Mouse (Mus musculus): ENCODE measurements around the gene Tial1. TPM values are rescaled to one million over a fixed set of nuclear protein-coding genes. Genes with fewer than 3 reads are reported as not detected.
A peak's percentile ranks its signal among the peaks of the same experiment; 100 is the strongest.

Gene Tial1
- polyA plus RNA-seq, 1 experiment, result 20.6 TPM

GRCm38 (mm10) chr7:128417226-128417929 is 44.1 kb downstream of the Tial1 start:
- 1% methylated on average over 31 of the region's 32 CpGs for WGBS
- no peak for DNase-seq (ENCODE audit: low read depth in 1 of 2, low spot score in 2 of 2)
- TF ChIP-seq CTCF (IDR thresholded peaks at IDR 0.05; ENCODE audit: extremely low read depth, insufficient read depth, insufficient read length, insufficient replicate concordance) (no peak), POLR2A (IDR thresholded peaks at IDR 0.05; ENCODE audit: low read depth, low read length) (no peak)
- peak overlapping the region; percentile 61 for H3K4me3 ChIP-seq (ENCODE audit: extremely low read depth, insufficient read depth, insufficient read length)
- peaks cover 5% of the 10 kb centered on the region for H3K4me1 ChIP-seq (ENCODE audit: control insufficient read depth, insufficient read depth, insufficient read length)
- no peak overlapping the region for H3K27ac ChIP-seq (ENCODE audit: insufficient read depth, low read length)
- H3K27me3 ChIP-seq (ENCODE audit: control insufficient read depth, insufficient read depth, low read length), result peaks cover 12% of the 10 kb centered on the region
- H3K36me3 ChIP-seq (ENCODE audit: control insufficient read depth, insufficient read depth, low read length), result no peaks in the 10 kb centered on the region

GRCm38 (mm10) chr7:128416664-128417063 is 44.9 kb downstream of the Tial1 start:
- TF ChIP-seq CTCF (IDR thresholded peaks at IDR 0.05; ENCODE audit: extremely low read depth, insufficient read depth, insufficient read length, insufficient replicate concordance), result no peak
- no peak for TF ChIP-seq POLR2A (IDR thresholded peaks at IDR 0.05; ENCODE audit: low read depth, low read length)
- no peak for DNase-seq (ENCODE audit: low read depth in 1 of 2, low spot score in 2 of 2)
- H3K27ac ChIP-seq (ENCODE audit: insufficient read depth, low read length), result no peak overlapping the region
- no peaks in the 10 kb centered on the region for H3K36me3 ChIP-seq (ENCODE audit: control insufficient read depth, insufficient read depth, low read length)
- WGBS, result 79% methylated on average over 6 of the region's 6 CpGs
- peak overlapping the region; percentile 61 for H3K4me3 ChIP-seq (ENCODE audit: extremely low read depth, insufficient read depth, insufficient read length)
- H3K4me1 ChIP-seq (ENCODE audit: control insufficient read depth, insufficient read depth, insufficient read length), result peaks cover 5% of the 10 kb centered on the region
- H3K27me3 ChIP-seq (ENCODE audit: control insufficient read depth, insufficient read depth, low read length), result peaks cover 12% of the 10 kb centered on the region

- no peak for DNase-seq (ENCODE audit: low read depth in 1 of 2, low spot score in 2 of 2)
- no peaks in the 10 kb centered on the region for H3K36me3 ChIP-seq (ENCODE audit: control insufficient read depth, insufficient read depth, low read length)
- no peak overlapping the region for H3K27ac ChIP-seq (ENCODE audit: insufficient read depth, low read length)
- WGBS, result 61% methylated on average over 8 of the region's 8 CpGs
- no peak overlapping the region for H3K4me3 ChIP-seq (ENCODE audit: extremely low read depth, insufficient read depth, insufficient read length)
- no peak for TF ChIP-seq CTCF (IDR thresholded peaks at IDR 0.05; ENCODE audit: extremely low read depth, insufficient read depth, insufficient read length, insufficient replicate concordance)
- no peak for TF ChIP-seq POLR2A (IDR thresholded peaks at IDR 0.05; ENCODE audit: low read depth, low read length)
- H3K4me1 ChIP-seq (ENCODE audit: control insufficient read depth, insufficient read depth, insufficient read length), result peaks cover 5% of the 10 kb centered on the region
- H3K27me3 ChIP-seq (ENCODE audit: control insufficient read depth, insufficient read depth, low read length), result peaks cover 10% of the 10 kb centered on the region
Measured at GRCm38 (mm10) chr7:128414433-128414832, 47.1 kb downstream of the Tial1 start.

- no peak for DNase-seq (ENCODE audit: low read depth in 1 of 2, low spot score in 2 of 2)
- WGBS, result 51% methylated on average over 10 of the region's 10 CpGs
- no peak overlapping the region for H3K4me3 ChIP-seq (ENCODE audit: extremely low read depth, insufficient read depth, insufficient read length)
Measured at GRCm38 (mm10) chr7:128412071-128412833, 49.3 kb downstream of the Tial1 start.

GRCm38 (mm10) chr7:128410708-128411413 is 50.7 kb downstream of the Tial1 start:
- H3K27ac ChIP-seq (ENCODE audit: insufficient read depth, low read length), result no peak overlapping the region
- no peak for DNase-seq (ENCODE audit: low read depth in 1 of 2, low spot score in 2 of 2)
- no peaks in the 10 kb centered on the region; the same call in 1 of the 2 replicates for H3K36me3 ChIP-seq (ENCODE audit: control insufficient read depth, insufficient read depth, low read length)
- 50% methylated on average over 11 of the region's 11 CpGs for WGBS
- no peak overlapping the region for H3K4me3 ChIP-seq (ENCODE audit: extremely low read depth, insufficient read depth, insufficient read length)
- no peaks in the 10 kb centered on the region; the same call in 1 of the 2 replicates for H3K4me1 ChIP-seq (ENCODE audit: control insufficient read depth, insufficient read depth, insufficient read length)
- no peaks in the 10 kb centered on the region for H3K27me3 ChIP-seq (ENCODE audit: control insufficient read depth, insufficient read depth, low read length)
- no peak for TF ChIP-seq CTCF (IDR thresholded peaks at IDR 0.05; ENCODE audit: extremely low read depth, insufficient read depth, insufficient read length, insufficient replicate concordance)
- TF ChIP-seq POLR2A (IDR thresholded peaks at IDR 0.05; ENCODE audit: low read depth, low read length), result no peak

More at GRCm38 (mm10) chr7:128412071-128412833, 49.3 kb downstream of the Tial1 start:
- no peaks in the 10 kb centered on the region for H3K27me3 ChIP-seq (ENCODE audit: control insufficient read depth, insufficient read depth, low read length)
- no peaks in the 10 kb centered on the region; the same call in 1 of the 2 replicates for H3K36me3 ChIP-seq (ENCODE audit: control insufficient read depth, insufficient read depth, low read length)
- H3K4me1 ChIP-seq (ENCODE audit: control insufficient read depth, insufficient read depth, insufficient read length), result no peaks in the 10 kb centered on the region; the same call in 1 of the 2 replicates
- peak overlapping the region; percentile 33 for H3K27ac ChIP-seq (ENCODE audit: insufficient read depth, low read length)
- TF ChIP-seq CTCF (IDR thresholded peaks at IDR 0.05; ENCODE audit: extremely low read depth, insufficient read depth, insufficient read length, insufficient replicate concordance), result no peak
- TF ChIP-seq POLR2A (IDR thresholded peaks at IDR 0.05; ENCODE audit: low read depth, low read length), result no peak

- TF ChIP-seq CTCF (IDR thresholded peaks at IDR 0.05; ENCODE audit: extremely low read depth, insufficient read depth, insufficient read length, insufficient replicate concordance) (no peak), POLR2A (IDR thresholded peaks at IDR 0.05; ENCODE audit: low read depth, low read length) (no peak)
- Histone ChIP-seq H3K27me3 (ENCODE audit: control insufficient read depth, insufficient read depth, low read length) (no peaks in the 10 kb centered on the region), H3K4me1 (ENCODE audit: control insufficient read depth, insufficient read depth, insufficient read length) (no peaks in the 10 kb centered on the region; the same call in 1 of the 2 replicates), H3K27ac (ENCODE audit: insufficient read depth, low read length) (no peak overlapping the region), H3K4me3 (ENCODE audit: extremely low read depth, insufficient read depth, insufficient read length) (no peak overlapping the region), H3K36me3 (ENCODE audit: control insufficient read depth, insufficient read depth, low read length) (no peaks in the 10 kb centered on the region; the same call in 1 of the 2 replicates)
- DNase-seq (ENCODE audit: low read depth in 1 of 2, low spot score in 2 of 2), result no peak
- WGBS, result 99% methylated on average over 5 of the region's 5 CpGs
Measured at GRCm38 (mm10) chr7:128408265-128408664, 53.3 kb downstream of the Tial1 start.
